Mouse (Mus musculus) liver, embryonic 14.5 days (tissue): ENCODE data around the gene Rnf24.

Experiments
- CTCF ChIP-seq: IDR thresholded peaks from 2 replicates; pipeline ENCODE4 v1.5.1; 2016; ENCODE audit warnings: antibody characterized with exemption, low read depth, control low read depth
- EP300 ChIP-seq: IDR thresholded peaks from 2 replicates; pipeline ENCODE4 v1.6.1; 2016; ENCODE audit warnings: antibody characterized with exemption, low read depth

DNA sequence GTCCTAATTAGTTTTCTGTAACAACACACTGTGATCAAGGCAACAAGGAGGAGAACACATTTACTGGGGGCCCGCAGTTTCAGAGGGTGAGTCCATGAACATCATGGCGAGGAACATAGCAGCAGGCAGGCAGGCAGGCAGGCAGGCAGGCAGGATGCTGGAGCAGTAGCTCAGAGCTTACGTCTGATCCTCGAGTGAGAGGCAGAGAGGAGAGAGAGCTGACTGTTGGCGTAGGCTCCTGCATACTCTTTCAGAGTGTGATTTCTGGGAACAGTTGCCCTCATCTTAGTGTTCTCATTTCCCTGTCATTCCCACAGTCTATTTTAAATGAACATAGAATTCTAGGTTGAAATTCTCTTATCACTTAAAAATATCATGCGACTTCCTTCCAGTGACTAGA is 24.4 kb upstream of the Rnf24 start:
- TF ChIP-seq CTCF (no peak), EP300 (no peak)
